Mouse (Mus musculus): Measurements from ENCODE around the gene Krt34. TPM values are rescaled to one million over a fixed set of nuclear protein-coding genes. Genes with fewer than 3 reads are reported as not detected.

The Krt34 gene
- polyA plus RNA-seq, 1 experiment: not detected

- H3K4me1 ChIP-seq (ENCODE audit: control insufficient read depth, insufficient read depth, insufficient read length, low read length): no peaks in the 10 kb centered on the region
- no peak within 1 kb of the TSS for H3K4me3 ChIP-seq (ENCODE audit: insufficient read depth, low read depth, low read length)
- no peak within 1 kb of the TSS for H3K27ac ChIP-seq (replicated peaks; ENCODE audit: low read depth, low read length)
These were observed 25.2 kb downstream of the Krt34 start, which contains the start of gene Krt33a for GRCm38 (mm10) chr11:100016112-100016511. Krt33a (minus strand) TSS chr11:100016212.

- H3K4me3 ChIP-seq (ENCODE audit: insufficient read depth, low read depth, low read length): no peak overlapping the region
- no peak overlapping the region for H3K27ac ChIP-seq (replicated peaks; ENCODE audit: low read depth, low read length)
- no peaks in the 10 kb centered on the region for H3K4me1 ChIP-seq (ENCODE audit: control insufficient read depth, insufficient read depth, insufficient read length, low read length)
These were observed 27.6 kb downstream of the Krt34 start for GRCm38 (mm10) chr11:100013691-100014171.

GRCm38 (mm10) chr11:100010682-100011081 lies 30.7 kb downstream of the Krt34 start:
- no peak overlapping the region for H3K4me3 ChIP-seq (ENCODE audit: insufficient read depth, low read depth, low read length)
- H3K4me1 ChIP-seq (ENCODE audit: control insufficient read depth, insufficient read depth, insufficient read length, low read length): no peaks in the 10 kb centered on the region
- no peak overlapping the region for H3K27ac ChIP-seq (replicated peaks; ENCODE audit: low read depth, low read length)

GRCm38 (mm10) chr11:100008336-100008735 lies 33.0 kb downstream of the Krt34 start:
- H3K27ac ChIP-seq (replicated peaks; ENCODE audit: low read depth, low read length): no peak overlapping the region
- no peak overlapping the region for H3K4me3 ChIP-seq (ENCODE audit: insufficient read depth, low read depth, low read length)
- H3K4me1 ChIP-seq (ENCODE audit: control insufficient read depth, insufficient read depth, insufficient read length, low read length): no peaks in the 10 kb centered on the region

- H3K4me3 ChIP-seq (ENCODE audit: insufficient read depth, low read depth, low read length): no peak overlapping the region
- H3K4me1 ChIP-seq (ENCODE audit: control insufficient read depth, insufficient read depth, insufficient read length, low read length): no peaks in the 10 kb centered on the region
- H3K27ac ChIP-seq (replicated peaks; ENCODE audit: low read depth, low read length): no peak overlapping the region
These were observed 34.7 kb downstream of the Krt34 start for GRCm38 (mm10) chr11:100006624-100007023.

- Histone ChIP-seq H3K27ac (replicated peaks; ENCODE audit: low read depth, low read length) (no peak overlapping the region), H3K4me1 (ENCODE audit: control insufficient read depth, insufficient read depth, insufficient read length, low read length) (no peaks in the 10 kb centered on the region), H3K4me3 (ENCODE audit: insufficient read depth, low read depth, low read length) (no peak overlapping the region)
These were observed 35.4 kb downstream of the Krt34 start for GRCm38 (mm10) chr11:100005905-100006304.

GRCm38 (mm10) chr11:100004846-100005245 lies 36.5 kb downstream of the Krt34 start:
- Histone ChIP-seq H3K4me3 (ENCODE audit: insufficient read depth, low read depth, low read length) (no peak overlapping the region), H3K27ac (replicated peaks; ENCODE audit: low read depth, low read length) (no peak overlapping the region), H3K4me1 (ENCODE audit: control insufficient read depth, insufficient read depth, insufficient read length, low read length) (no peaks in the 10 kb centered on the region)

GRCm38 (mm10) chr11:99999091-99999490 lies 42.3 kb downstream of the Krt34 start:
- no peaks in the 10 kb centered on the region for H3K4me1 ChIP-seq (ENCODE audit: control insufficient read depth, insufficient read depth, insufficient read length, low read length)
- no peak overlapping the region for H3K27ac ChIP-seq (replicated peaks; ENCODE audit: low read depth, low read length)
- H3K4me3 ChIP-seq (ENCODE audit: insufficient read depth, low read depth, low read length): no peak overlapping the region

- H3K4me3 ChIP-seq (ENCODE audit: insufficient read depth, low read depth, low read length): no peak overlapping the region
- H3K4me1 ChIP-seq (ENCODE audit: control insufficient read depth, insufficient read depth, insufficient read length, low read length): no peaks in the 10 kb centered on the region
- H3K27ac ChIP-seq (replicated peaks; ENCODE audit: low read depth, low read length): no peak overlapping the region
These were observed 47.0 kb downstream of the Krt34 start for GRCm38 (mm10) chr11:99994384-99994661.

- Histone ChIP-seq H3K4me1 (ENCODE audit: control insufficient read depth, insufficient read depth, insufficient read length, low read length) (no peaks in the 10 kb centered on the region), H3K27ac (replicated peaks; ENCODE audit: low read depth, low read length) (no peak within 1 kb of the TSS), H3K4me3 (ENCODE audit: insufficient read depth, low read depth, low read length) (no peak within 1 kb of the TSS)
These were observed 47.6 kb downstream of the Krt34 start, which contains the start of gene Krtap17-1 for GRCm38 (mm10) chr11:99993620-99994383. Krtap17-1 (minus strand) TSS chr11:99993994.

- H3K4me3 ChIP-seq (ENCODE audit: insufficient read depth, low read depth, low read length): no peak overlapping the region
- H3K4me1 ChIP-seq (ENCODE audit: control insufficient read depth, insufficient read depth, insufficient read length, low read length): no peaks in the 10 kb centered on the region
- H3K27ac ChIP-seq (replicated peaks; ENCODE audit: low read depth, low read length): no peak overlapping the region
These were observed 50.8 kb downstream of the Krt34 start for GRCm38 (mm10) chr11:99990571-99990970.

GRCm38 (mm10) chr11:99989881-99990405 lies 51.4 kb downstream of the Krt34 start:
- no peak overlapping the region for H3K4me3 ChIP-seq (ENCODE audit: insufficient read depth, low read depth, low read length)
- no peaks in the 10 kb centered on the region for H3K4me1 ChIP-seq (ENCODE audit: control insufficient read depth, insufficient read depth, insufficient read length, low read length)
- no peak overlapping the region for H3K27ac ChIP-seq (replicated peaks; ENCODE audit: low read depth, low read length)

GRCm38 (mm10) chr11:99988530-99988929 lies 52.8 kb downstream of the Krt34 start:
- Histone ChIP-seq H3K4me3 (ENCODE audit: insufficient read depth, low read depth, low read length) (no peak overlapping the region), H3K27ac (replicated peaks; ENCODE audit: low read depth, low read length) (no peak overlapping the region), H3K4me1 (ENCODE audit: control insufficient read depth, insufficient read depth, insufficient read length, low read length) (no peaks in the 10 kb centered on the region)

Measured in brown adipose tissue, adult 24 weeks (tissue).